Mouse (Mus musculus) heart, embryonic 15.5 days (tissue): ENCODE data around the gene Wdfy3. TPM values are rescaled to one million over a fixed set of nuclear protein-coding genes. Genes with fewer than 3 reads are reported as not detected.
"Not testable (repeated sequence)": the region's sequence is repeated elsewhere in the genome, so short reads cannot be mapped to it uniquely, and the experiment has no call there.

Source experiments
- ATAC-seq: fragments of 200-750 bp; cut with Nextera tagmentation; replicated peaks from 2 replicates; pipeline ENCODE4 v1.8.0; 2017; ENCODE audit warnings: low read depth, moderate TSS enrichment; ENCODE audit not compliant: insufficient number of reproducible peaks, insufficient read depth, low FRiP score
- H3K27ac ChIP-seq: fragments of 300-500 bp; sonication (generic); 2 replicates; pipeline ENCODE4 v1.5.1; 2015; ENCODE audit warnings: mild to moderate bottlenecking, inconsistent platforms
- H3K27me3 ChIP-seq: fragments of 300-500 bp; sonication (generic); 2 replicates; pipeline ENCODE4 v1.6.1; 2015; ENCODE audit warnings: inconsistent platforms
- H3K36me3 ChIP-seq: fragments of 300-500 bp; sonication (generic); 2 replicates; pipeline ENCODE4 v1.6.1; 2015; ENCODE audit warnings: mild to moderate bottlenecking, inconsistent platforms
- H3K4me1 ChIP-seq: fragments of 300-500 bp; sonication (generic); replicated peaks from 2 replicates; pipeline ENCODE4 v1.6.1; 2015; ENCODE audit warnings: inconsistent platforms
- H3K4me2 ChIP-seq: fragments of 300-500 bp; sonication (generic); 2 replicates; pipeline ENCODE4 v1.6.1; 2015; ENCODE audit warnings: inconsistent platforms, mild to moderate bottlenecking, moderate library complexity
- H3K4me3 ChIP-seq: fragments of 300-500 bp; sonication (generic); 2 replicates; pipeline ENCODE4 v1.5.1; 2015; ENCODE audit warnings: mild to moderate bottlenecking, inconsistent platforms
- H3K9ac ChIP-seq: fragments of 300-500 bp; sonication (generic); 2 replicates; pipeline ENCODE4 v1.6.1; 2015; ENCODE audit warnings: mild to moderate bottlenecking, inconsistent platforms
- H3K9me3 ChIP-seq: fragments of 300-500 bp; sonication (generic); replicated peaks from 2 replicates; pipeline ENCODE4 v1.6.1; 2016; ENCODE audit warnings: inconsistent platforms
- WGBS: fragments of 180-500 bp; shearing (Covaris S2); methylation state at CpG from one replicate; pipeline ENCODE4 v1.1.7; 2015; ENCODE audit warnings: mixed read lengths; 5-methylcytosine and 5-hydroxymethylcytosine counted together
- polyA plus RNA-seq: library from polyadenylated mRNA; unstranded; fragments of >200 nt; fragmentation: Nextera tagmentation; extraction: Ambion mirVana; gene quantifications from 2 replicates; pipeline ENCODE4 v1.2.1, GENCODE M21; 2015

Gene Wdfy3
- polyA plus RNA-seq, result 8.7 and 9.6 TPM in 2 replicates

DNA sequence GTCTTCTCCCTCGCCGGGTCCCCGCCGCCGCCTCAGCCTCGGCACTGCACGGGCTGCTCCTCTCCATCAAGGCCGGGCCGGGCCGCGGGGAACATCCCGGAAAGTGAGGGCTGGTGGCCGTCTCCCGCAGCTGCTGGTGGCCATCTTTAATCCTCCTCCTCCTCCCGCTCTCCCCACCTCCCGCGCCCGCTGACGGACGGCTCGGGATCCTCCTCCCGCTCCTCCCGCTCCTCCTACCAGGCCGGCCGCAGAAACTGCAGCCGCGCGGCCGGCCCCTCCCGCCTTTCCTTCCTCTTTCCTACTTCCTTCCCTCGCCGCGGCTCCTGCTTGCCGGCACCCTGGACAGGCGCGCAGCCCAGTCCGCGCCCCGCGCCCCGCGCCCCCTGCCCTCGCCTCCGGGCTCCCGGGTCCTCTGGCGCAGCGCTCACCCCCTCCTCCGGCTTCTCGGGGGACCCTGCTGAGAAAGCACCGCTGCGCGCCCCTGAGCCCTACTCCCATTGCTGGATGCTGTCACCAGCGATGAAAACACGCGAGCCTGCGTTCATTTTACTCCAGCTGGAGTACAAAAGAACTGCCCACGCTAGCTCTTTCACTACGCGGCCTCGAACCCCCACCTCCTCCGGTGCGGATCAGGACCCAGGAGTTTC, at the start of gene Wdfy3:
TSS of gene Wdfy3 (minus strand) at position 155 of the 647 bp plus-strand sequence.
- Histone ChIP-seq H3K27ac (peak within 1 kb of the TSS; percentile 94), H3K4me2 (peak within 1 kb of the TSS; percentile 83), H3K4me3 (peak within 1 kb of the TSS; percentile 98), H3K36me3 (no peaks in the 10 kb centered on the region), H3K9ac (peak within 1 kb of the TSS; percentile 96), H3K4me1 (peaks cover 17% of the 10 kb centered on the region), H3K9me3 (no peaks in the 10 kb centered on the region), H3K27me3 (no peaks in the 10 kb centered on the region)
- under 1% methylated on average over 57 of the region's 62 CpGs for WGBS
- ATAC-seq, result peak; percentile 95

GRCm38 (mm10) chr5:102113009-102113408, 43.3 kb upstream of the Wdfy3 start:
- Histone ChIP-seq H3K36me3 (no peaks in the 10 kb centered on the region), H3K9ac (no peak overlapping the region), H3K4me1 (no peaks in the 10 kb centered on the region), H3K4me3 (peak overlapping the region; percentile 30), H3K27ac (no peak overlapping the region), H3K4me2 (peak overlapping the region; percentile 54), H3K9me3 (no peaks in the 10 kb centered on the region), H3K27me3 (no peaks in the 10 kb centered on the region)
- WGBS, result 21% methylated on average over 14 of the region's 14 CpGs
- ATAC-seq, result no peak

DNA sequence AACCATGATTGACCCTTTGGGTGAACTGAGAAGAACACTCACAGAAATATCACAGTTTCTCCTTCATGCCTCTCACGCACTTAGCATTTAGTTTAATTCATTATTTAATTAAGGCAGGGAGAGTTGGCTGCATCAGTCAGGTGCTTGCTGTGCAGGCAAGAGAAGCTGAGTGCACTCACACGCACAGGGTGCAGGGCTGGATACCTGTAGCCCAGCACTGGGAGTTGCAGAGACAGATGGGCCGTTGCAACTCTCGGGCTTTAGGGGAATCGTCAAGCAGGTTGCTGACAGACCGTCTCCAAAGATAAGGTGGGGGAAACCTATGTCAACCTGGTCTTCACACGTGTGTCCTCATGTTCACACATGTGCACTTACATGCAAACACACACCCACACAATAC, 42.3 kb upstream of the Wdfy3 start:
- Histone ChIP-seq H3K9me3 (no peaks in the 10 kb centered on the region), H3K27ac (no peak overlapping the region), H3K9ac (no peak overlapping the region), H3K4me2 (no peak overlapping the region), H3K36me3 (no peaks in the 10 kb centered on the region), H3K4me1 (no peaks in the 10 kb centered on the region), H3K27me3 (no peaks in the 10 kb centered on the region), H3K4me3 (no peak overlapping the region)
- ATAC-seq, result no peak
- 61% methylated on average over 7 of the region's 7 CpGs for WGBS

- no peak overlapping the region for H3K27ac ChIP-seq
- ATAC-seq, result no peak
- H3K9me3 ChIP-seq, result no peaks in the 10 kb centered on the region
- H3K4me1 ChIP-seq, result no peaks in the 10 kb centered on the region
- H3K4me3 ChIP-seq, result no peak overlapping the region
- no peaks in the 10 kb centered on the region for H3K27me3 ChIP-seq
- no peak overlapping the region for H3K4me2 ChIP-seq
- H3K9ac ChIP-seq, result no peak overlapping the region
- no peaks in the 10 kb centered on the region for H3K36me3 ChIP-seq
- WGBS, result 79% methylated on average over 7 of the region's 7 CpGs
Measured at GRCm38 (mm10) chr5:102110031-102110430, 40.3 kb upstream of the Wdfy3 start.

DNA sequence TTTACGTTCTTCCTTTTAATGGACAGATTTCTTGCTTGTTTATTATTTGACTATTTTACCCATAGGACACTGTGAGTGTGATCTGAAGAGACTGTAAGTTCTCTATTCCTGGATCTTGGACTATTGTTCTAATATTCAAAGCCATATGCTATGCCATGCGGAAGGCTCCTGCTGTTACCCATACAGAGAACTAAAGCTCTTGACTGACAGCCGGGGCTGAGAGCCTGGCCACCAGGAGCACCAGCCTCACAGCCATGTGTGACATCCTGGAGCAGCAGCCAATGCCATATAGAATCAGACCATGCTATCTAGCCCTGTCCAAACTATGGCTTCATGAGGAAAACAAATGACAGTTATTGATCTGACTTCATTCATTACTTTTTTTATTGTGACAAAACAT, 36.2 kb upstream of the Wdfy3 start:
- H3K9me3 ChIP-seq, result no peaks in the 10 kb centered on the region
- no peak for ATAC-seq
- 76% methylated on average over 3 of the region's 3 CpGs for WGBS

DNA sequence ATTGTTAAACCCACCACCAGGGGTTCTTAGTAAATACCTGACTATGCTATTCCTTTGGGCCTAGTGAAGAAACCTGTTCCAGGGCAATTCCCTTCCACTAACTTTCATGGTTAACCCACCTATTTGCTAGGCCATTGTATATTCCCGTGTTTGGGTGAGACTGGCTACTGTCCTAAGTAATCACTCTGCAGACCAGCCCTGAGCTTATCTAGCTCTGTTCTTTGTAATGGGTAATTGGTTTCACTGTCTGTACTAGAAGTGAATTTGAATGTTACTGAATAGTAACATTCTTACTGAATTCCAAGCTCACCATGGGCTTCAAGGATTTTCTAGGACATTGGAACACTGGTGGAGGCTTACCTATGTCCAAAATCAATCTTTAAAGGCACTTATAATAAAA, 32.1 kb upstream of the Wdfy3 start:
- H3K9me3 ChIP-seq, H3K4me1 ChIP-seq, H3K27me3 ChIP-seq, ATAC-seq, H3K36me3 ChIP-seq, H3K27ac ChIP-seq, H3K9ac ChIP-seq, H3K4me3 ChIP-seq, H3K4me2 ChIP-seq: not testable (repeated sequence)
- 72% methylated on average over 1 of the region's 1 CpGs for WGBS

More for the DNA sequence above, 36.2 kb upstream of the Wdfy3 start:
- Histone ChIP-seq H3K4me1 (no peaks in the 10 kb centered on the region), H3K4me3 (no peak overlapping the region), H3K4me2 (no peak overlapping the region), H3K27me3 (no peaks in the 10 kb centered on the region), H3K36me3 (no peaks in the 10 kb centered on the region), H3K27ac (no peak overlapping the region), H3K9ac (no peak overlapping the region)

- H3K9me3 ChIP-seq, result no peaks in the 10 kb centered on the region
- no peaks in the 10 kb centered on the region for H3K4me1 ChIP-seq
- H3K4me3 ChIP-seq, result no peak overlapping the region
- H3K27me3 ChIP-seq, result no peaks in the 10 kb centered on the region
- no peak overlapping the region for H3K27ac ChIP-seq
- WGBS, result 72% methylated on average over 21 of the region's 21 CpGs
- no peak for ATAC-seq
- no peaks in the 10 kb centered on the region for H3K36me3 ChIP-seq
- H3K4me2 ChIP-seq, result no peak overlapping the region
- no peak overlapping the region for H3K9ac ChIP-seq
Measured at GRCm38 (mm10) chr5:102100246-102101241, 30.8 kb upstream of the Wdfy3 start.

DNA sequence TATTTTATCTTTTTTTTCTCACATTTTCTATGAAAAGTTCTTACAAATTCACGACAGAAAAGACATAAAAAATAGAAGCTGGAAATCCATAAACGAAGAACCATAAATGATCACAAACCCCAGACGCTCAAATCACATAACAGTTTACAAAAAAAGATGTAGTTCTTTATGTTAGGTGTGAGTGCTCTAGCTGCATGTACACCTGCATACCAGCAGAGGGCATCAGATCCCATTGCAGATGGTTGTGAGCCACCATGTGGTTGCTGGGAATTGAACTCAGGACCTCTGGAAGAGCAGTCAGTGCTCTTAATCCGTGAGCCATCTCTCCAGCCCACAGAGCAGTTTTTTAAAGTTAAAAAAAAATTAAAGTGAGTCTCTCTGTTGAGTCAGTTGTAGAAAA, 25.9 kb upstream of the Wdfy3 start:
- Histone ChIP-seq H3K36me3 (no peaks in the 10 kb centered on the region), H3K4me2 (no peak overlapping the region), H3K4me3 (no peak overlapping the region), H3K4me1 (no peaks in the 10 kb centered on the region), H3K27ac (no peak overlapping the region), H3K9me3 (no peaks in the 10 kb centered on the region), H3K9ac (no peak overlapping the region), H3K27me3 (no peaks in the 10 kb centered on the region)
- WGBS, result 74% methylated on average over 4 of the region's 4 CpGs
- no peak for ATAC-seq

DNA sequence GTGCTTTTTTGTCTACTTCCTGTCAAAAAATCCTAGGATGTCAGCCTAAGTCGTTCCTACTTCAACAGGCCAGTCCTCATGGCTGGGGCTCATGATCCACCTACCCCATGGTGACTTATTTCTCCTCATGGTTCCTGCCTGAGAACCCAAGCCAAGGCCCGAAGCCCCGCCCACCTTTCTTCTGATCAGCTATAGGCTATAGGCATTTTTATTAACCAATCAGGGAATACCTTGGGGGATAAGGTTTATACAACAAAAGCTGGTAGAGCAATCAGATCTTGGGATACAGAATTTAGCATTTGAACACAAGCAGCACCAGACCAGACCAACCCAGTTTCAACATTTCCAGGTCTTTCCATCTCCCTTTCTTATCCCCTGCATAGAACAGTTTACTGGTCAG, 21.0 kb upstream of the Wdfy3 start:
- Histone ChIP-seq H3K27ac (no peak overlapping the region), H3K36me3 (no peaks in the 10 kb centered on the region), H3K4me3 (no peak overlapping the region), H3K9ac (no peak overlapping the region), H3K4me1 (no peaks in the 10 kb centered on the region), H3K9me3 (no peaks in the 10 kb centered on the region), H3K27me3 (no peaks in the 10 kb centered on the region), H3K4me2 (no peak overlapping the region)
- WGBS, result 72% methylated on average over 3 of the region's 3 CpGs
- ATAC-seq, result no peak

DNA sequence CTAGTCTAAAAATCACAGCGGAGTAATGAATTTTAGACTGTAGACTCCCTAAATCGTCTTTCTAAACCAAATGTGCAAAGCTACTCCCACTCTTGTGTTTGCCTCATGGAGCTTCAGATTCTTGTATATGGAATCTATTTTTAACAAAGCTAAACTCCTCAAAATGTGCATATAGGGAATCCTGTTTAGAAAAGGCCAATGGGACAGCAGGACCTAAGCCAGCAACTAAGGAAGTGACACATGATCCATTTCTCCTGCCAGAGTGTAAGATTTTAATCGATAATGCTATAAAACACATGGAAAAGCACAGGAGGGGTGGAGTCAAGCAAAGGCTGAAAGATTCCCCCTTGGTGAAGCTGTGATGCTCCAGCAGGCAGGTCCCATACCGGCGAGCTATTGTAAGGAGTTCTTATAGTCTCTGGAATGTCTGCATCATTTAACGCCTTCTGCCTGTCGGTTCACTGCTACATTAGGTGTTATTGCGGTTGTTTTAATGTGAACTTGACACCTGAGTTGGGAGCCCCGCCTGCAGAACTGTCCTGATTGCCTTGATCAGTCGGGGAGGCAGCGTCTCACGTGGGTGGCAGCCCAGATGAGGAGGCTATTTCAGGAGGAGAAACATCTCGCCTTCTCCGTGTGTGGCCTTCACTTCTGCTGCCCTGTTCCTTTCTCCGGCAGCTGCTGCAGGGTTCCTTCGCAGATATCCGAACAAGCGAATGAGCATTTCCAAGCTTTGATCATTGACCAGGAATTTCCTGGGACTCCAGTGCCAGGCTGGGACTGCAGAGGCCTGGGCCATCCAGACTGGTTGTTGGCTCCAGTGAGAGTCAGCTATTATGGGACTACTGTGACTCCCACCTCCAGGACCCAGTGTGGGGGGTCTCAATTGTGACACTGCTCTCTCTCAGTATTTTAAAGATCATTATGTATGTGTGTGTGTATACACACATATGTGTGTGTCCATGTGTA, 15.3 kb upstream of the Wdfy3 start:
- ATAC-seq, result no peak
- Histone ChIP-seq H3K9ac (no peak overlapping the region), H3K36me3 (no peaks in the 10 kb centered on the region), H3K4me2 (peak overlapping the region; percentile 2; the same call in 1 of the 2 replicates), H3K4me1 (peaks cover 5% of the 10 kb centered on the region; the same call in 1 of the 2 replicates), H3K9me3 (no peaks in the 10 kb centered on the region), H3K4me3 (no peak overlapping the region), H3K27me3 (no peaks in the 10 kb centered on the region), H3K27ac (no peak overlapping the region)
- 26% methylated on average over 18 of the region's 18 CpGs for WGBS

DNA sequence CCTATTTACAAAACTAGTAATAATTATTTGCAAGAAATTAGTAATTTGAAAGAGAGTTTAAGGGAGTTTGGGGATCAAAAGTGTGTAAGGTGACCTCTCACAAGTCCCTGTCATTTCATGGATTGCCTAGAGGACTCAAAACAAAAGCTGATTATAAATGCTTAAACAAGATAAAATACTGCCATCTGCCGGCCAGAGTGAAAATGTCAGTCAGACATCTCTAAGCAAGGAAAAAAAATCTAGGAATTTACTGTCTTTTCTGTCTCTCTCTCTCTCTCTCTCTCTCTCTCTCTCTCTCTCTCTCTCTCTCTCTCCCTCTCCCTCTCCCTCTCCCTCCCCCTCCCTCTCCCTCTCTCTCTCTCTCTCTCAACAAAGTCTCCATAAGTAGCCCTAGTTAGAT, 4.4 kb upstream of the Wdfy3 start:
- Histone ChIP-seq H3K4me1 (peaks cover 9% of the 10 kb centered on the region), H3K4me2 (no peak overlapping the region), H3K9ac (no peak overlapping the region), H3K27ac (no peak overlapping the region), H3K36me3 (no peaks in the 10 kb centered on the region), H3K4me3 (no peak overlapping the region), H3K27me3 (no peaks in the 10 kb centered on the region), H3K9me3 (no peaks in the 10 kb centered on the region)
- WGBS, result 5% methylated on average over 1 of the region's 1 CpGs
- ATAC-seq, result no peak
